Mouse (Mus musculus) adrenal gland, postnatal 4 days (tissue): ENCODE measurements around the gene Gga3. TPM values are rescaled to one million over a fixed set of nuclear protein-coding genes. Genes with fewer than 3 reads are reported as not detected.

Experiments
- DNase-seq, 2 experiments: peaks; one replicate each; pipeline ENCODE4 v3.0.0; 2021 to 2022; ENCODE audit warnings: low spot score in 2 of 2, mixed read lengths in 2 of 2
- total RNA-seq, 2 experiments: library from RNA; stranded (reverse); gene quantifications; 2 replicates each; pipeline ENCODE4 v1.2.3; 2021

The Gga3 gene
- total RNA-seq, 2 experiments from 2014 or later = 29.1 to 34.6 TPM

- DNase-seq = no peak
Measured at GRCm38 (mm10) chr11:115631505-115631890, 27.6 kb upstream of the Gga3 start.

DNA sequence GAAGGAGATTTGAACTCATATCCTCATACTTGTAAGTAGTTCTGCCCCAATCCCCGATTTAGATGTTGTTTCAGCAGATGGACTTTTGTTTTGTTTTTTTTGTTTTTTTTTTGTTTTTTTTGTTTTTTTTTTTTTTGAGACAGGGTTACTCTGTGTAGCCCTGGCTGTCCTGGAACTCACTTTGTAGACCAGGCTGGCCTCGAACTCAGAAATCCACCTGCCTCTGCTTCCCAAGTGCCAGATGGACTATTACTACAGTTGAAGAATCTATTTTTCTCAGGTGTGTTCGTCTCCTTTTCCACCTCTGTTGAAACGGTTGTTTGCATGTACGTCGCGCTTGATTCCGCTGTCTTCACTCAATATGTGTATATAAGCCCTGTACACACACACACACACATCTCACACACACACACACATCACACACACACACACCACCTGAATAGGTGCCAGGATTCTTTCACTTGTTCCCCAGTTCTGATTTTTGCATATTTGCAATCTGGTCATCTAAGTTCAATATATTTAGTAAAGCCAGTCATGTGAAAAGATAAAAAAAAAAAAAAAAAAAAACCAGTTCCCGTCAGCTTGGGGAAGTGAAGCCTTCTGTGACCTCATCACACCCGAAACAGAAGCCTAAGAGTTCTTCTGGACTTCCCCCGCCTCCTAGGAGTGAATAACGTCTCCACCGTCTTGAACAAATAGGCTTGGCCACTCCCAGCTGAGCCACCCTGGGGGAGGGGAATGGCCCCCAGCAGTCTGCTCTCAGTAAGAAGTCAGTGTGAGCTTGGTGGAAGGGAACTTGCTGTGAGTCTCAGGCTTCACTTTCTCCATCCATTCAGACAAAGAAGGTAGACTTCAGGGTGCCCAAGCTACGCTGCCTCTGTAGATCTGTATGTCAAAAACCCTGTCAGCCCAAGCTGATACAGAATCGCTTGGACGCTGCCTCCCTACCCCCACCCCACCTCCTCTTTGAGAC is 27.0 kb upstream of the Gga3 start:
- DNase-seq = no peak

DNA sequence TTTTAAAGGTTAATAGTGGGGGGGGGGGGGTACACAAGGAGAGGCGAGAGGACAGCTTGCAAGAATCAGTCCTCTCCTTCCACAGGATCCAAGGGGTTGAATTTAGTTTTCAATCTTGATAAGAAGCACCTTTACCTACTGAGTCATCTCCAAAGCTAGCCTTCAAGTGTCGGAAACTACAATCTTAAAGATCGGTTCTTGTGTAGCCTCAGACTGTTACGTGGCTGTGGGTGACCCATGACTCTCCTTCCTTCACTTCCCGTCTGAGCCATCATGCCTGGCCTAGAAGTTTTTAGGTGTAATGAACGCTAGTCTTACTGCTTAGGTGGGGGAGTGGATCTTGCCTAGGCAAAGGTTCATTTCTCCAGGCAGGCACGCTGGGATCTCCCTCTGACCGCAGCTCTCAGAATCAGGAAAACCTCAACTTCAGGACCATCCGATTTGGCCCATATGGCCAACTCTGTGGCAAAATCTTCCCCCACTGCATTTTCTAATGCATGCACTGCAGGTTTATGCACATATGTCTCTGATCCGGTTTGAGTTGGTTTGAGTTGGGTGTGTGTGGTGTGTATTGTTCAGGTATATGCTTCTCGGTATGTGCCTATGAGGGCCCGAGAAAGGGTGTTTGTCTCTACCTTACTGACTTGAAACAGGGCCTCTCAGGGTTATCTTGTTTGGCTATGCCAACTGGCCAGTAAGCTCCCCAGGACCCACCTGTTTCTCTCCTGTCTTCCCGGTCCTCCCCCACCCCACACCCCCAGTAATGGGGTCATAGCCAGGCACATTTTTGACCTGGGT is 26.1 kb upstream of the Gga3 start:
- DNase-seq = no peak

DNA sequence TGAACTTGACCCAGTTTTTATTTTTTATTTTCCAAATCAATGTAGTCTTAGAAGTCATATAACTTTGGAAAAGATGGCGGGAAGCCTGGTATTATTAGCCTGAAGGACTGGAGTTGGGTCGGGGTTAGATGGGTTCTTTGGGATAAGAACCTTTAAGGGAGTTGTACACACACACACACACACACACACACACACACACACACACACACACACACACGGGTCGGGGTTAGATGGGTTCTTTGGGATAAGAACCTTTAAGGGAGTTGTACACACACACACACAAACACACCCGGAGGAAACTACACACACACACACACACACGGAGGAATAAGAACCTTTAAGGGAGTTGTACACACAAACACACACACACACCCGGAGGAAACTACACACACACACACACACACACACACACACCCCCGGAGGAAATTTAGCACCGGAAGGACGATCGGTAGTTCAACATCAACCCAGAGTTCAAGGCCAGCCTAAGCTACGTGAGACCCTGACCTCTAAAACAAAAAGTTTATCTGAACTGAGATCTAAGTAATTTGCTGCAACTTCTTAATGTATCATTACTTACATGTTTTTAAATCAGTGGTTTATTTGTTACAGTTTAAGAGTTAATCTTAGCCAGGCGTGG is 24.7 kb upstream of the Gga3 start:
- DNase-seq = no peak

DNA sequence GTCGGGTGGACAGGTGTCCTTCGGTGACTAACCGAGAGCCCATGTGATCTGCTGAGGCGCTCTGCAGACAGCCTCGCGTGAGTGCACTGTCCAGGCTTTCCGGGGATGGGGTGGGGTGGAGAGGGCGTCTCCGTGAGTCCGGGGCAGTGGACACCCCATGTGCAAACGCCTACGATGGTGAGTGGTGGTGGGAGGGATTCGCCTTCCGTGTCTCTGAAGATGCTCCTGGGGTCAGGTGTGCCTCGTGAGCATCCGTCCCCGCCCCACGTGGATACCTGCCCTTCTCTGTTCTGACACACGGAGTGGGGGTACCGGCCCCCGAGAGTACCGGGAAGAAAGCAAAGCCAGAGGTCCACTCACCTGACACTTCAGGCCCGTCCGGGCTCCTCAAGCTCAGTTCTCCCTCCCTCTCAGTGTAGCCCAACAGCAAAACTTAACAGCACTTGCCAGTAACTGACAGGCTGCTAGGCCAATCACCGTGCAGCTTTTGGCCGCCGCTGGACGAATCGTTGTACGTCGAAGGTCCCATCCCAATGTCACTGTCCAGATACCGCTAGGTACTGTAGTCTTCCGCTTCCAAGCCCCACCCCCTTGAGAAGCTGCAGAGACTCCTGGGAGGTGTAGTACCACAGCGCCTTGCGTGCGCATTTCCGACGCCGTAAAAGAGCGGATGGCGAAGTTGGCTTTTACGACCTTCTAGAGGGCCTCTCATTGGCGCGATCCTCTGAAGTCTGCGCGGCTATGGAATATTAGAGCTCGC is 24.0 kb upstream of the Gga3 start, which contains the start of gene Slc25a19:
TSS of gene Slc25a19 (minus strand) at position 591 of the 760 bp plus-strand sequence.
- peak; percentile 90 to 95 for DNase-seq

GRCm38 (mm10) chr11:115626824-115627616 is 23.2 kb upstream of the Gga3 start:
- DNase-seq = no peak

DNA sequence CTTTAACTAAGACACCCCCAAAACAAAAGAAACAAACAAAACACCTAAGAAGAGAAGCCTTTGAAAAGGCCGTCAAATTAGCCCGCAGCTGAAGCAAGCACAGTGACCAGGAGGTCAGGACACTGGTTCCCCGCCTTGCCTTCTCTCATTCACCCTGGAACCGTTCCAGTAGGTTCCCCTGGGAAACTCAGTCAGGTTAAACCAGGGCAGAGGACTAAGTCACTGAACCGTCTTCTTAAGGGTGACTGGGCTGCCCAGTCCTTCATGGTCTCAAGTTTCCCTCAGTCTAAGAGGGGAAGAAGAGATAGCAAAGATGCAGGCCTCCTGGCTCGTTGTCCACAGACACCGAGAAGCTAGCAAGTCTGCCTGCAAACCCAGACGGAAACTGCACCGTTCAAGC is 22.0 kb upstream of the Gga3 start:
- DNase-seq = no peak

- no peak for DNase-seq
Measured at GRCm38 (mm10) chr11:115623487-115624070, 19.7 kb upstream of the Gga3 start.

GRCm38 (mm10) chr11:115619949-115620348 is 16.1 kb upstream of the Gga3 start:
- DNase-seq = no peak

DNA sequence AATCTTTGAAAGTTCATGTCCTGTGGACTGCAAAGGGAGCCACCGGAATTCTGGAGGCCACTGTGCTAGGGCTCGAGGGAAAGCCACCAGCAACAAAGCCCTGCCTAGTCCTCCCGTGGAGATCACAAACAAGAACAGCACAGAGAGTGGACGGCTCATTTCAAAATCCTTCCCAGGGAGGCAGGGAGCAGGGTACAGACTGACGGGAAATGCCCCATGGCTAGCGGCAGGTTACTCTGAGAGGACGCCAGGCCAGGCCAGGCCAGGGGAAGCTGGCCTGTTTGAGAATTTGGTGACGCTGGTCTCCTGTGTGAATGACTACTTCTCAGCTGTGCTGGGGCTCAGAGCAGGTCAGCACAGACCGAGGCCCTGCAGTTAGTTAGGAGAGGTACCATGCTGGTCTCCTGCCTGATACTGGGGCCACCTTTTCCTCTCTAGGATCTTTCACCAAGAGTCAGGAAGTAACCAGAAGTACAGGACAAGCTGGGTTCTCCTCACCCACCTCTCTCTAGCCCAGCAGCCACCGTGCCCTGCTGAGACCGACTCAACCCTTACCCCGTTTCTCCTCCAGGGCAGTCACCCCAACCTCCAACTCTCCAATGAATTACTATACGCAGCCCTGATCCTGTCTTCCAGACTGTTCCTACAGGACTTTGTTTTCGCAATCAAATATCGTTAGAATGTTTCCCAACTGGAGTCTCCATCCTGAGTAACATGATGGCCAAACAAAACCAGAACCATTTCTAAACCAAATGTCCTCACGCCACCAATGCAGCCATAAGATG is 15.1 kb upstream of the Gga3 start:
- no peak for DNase-seq

GRCm38 (mm10) chr11:115618001-115618400 is 14.2 kb upstream of the Gga3 start:
- no peak for DNase-seq

DNA sequence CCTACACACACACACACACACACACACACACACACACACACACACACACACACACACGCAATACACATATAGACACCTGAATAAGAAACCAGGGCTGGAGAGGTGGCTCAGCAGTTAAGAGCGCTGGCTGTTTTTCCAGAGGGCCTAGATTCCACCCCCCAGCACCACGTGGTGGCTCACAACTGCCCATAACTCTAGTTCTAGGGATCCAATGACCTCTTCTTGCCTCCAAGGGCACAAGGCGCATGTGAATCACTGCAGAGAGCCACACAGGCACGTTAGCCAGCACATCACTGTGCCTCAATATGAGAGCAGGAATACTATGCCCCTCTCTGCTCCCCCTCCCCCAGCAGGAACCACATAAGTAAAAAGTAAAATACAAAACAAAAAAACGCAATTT is 13.0 kb upstream of the Gga3 start:
- no peak for DNase-seq

DNA sequence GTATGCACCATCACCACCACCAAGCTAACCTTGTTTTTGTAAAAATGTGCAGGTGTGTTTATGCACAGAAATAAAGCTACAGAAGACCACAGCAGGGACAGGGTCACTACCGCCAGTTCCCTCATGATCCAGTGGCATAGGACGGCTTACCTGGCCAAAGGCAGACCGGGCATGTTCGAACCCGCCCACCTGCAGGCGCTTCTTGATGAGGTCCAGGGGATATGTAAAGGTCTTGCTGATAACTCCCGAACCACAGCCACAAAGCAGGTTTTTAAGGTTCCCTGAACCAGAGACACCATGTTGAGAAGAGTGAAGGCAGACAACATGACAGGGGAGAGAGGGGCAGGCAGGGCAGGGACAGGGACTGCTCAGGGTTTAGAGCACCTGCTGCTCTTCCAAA is 12.5 kb upstream of the Gga3 start:
- DNase-seq = no peak

- DNase-seq = no peak
Measured at GRCm38 (mm10) chr11:115615875-115616274, 12.0 kb upstream of the Gga3 start.

GRCm38 (mm10) chr11:115615108-115615825 is 11.4 kb upstream of the Gga3 start:
- no peak for DNase-seq

GRCm38 (mm10) chr11:115614346-115615107 is 10.7 kb upstream of the Gga3 start:
- DNase-seq = no peak
